Mouse (Mus musculus) cerebellum, adult (tissue): ENCODE data around the gene Tdpoz5.
"Not testable (repeated sequence)": the region's sequence is repeated elsewhere in the genome, so short reads cannot be mapped to it uniquely, and the experiment has no call there.

Experiments used
- ATAC-seq: cut with Nextera tagmentation; 2 replicates; pipeline ENCODE4 v1.9.2; 2017; ENCODE audit warnings: mild to moderate bottlenecking, moderate library complexity, mixed read lengths; ENCODE audit not compliant: insufficient number of reproducible peaks, low FRiP score, low TSS enrichment

The Tdpoz5 gene

DNA sequence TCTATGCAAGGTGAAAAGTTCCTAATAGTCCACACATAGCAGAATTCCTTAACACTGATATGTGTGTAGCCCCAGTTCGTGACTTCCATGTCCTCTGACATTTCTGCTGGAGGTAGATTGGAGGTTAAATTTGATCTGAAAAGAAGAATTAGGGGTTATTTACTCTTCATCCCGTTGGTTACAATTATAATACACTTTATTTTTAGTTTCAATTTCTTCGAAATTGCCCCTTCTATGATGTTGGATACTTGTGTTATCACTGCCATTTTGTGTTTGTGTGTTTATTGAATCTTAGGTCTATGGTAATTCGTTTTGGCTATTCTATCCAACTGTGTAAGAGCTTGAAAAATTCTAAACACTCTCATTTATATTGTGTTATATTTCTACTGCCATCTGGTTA lies at the start of gene Tdpoz5:
Gene Tdpoz5 (minus strand): TSS at position 101 of the 400 bp plus-strand sequence.
- not testable (repeated sequence) for ATAC-seq

DNA sequence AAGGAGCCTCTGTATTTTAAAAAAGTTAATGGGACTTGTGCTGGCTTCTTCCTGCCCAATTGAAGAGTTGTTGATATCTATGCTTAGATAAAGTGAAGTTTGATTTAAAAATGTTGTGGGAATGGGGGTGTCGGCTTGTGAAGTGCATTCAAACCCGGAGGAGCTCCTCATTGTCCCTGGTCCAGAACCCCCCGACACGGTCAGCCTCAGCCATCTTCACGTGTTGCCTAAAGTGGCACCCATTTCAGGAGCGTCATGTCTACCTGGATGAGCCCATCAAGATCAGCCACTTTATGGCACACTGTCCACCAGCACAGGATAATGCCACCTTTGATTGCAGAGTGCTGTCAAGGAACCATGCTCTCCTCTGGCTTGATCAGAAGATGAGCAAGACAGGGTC lies 7.8 kb upstream of the Tdpoz5 start:
- not testable (repeated sequence) for ATAC-seq

DNA sequence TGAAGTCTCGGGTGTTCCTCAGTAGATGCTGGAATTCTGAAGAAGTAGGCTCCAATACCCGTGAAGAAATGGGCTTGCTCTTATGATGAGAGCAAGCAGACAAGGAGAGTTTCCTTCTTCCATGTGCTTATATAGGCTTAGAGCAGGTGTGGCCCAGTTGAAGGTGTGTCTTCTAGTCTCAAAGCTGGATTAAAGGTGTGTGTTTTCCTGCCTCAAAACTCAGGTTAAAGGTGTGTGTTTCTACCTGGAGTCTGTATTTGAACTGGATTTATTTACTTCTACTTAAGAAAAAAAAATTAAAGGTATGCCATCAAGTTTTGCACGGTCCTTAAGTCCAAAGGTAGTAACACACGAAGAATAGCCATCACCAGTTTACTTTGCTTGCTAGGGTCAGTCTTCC lies 17.7 kb downstream of the Tdpoz5 start, which contains the start of gene Gm9117:
Gene Gm9117 (minus strand): TSS at position 101 of the 400 bp plus-strand sequence.
- not testable (repeated sequence) for ATAC-seq

DNA sequence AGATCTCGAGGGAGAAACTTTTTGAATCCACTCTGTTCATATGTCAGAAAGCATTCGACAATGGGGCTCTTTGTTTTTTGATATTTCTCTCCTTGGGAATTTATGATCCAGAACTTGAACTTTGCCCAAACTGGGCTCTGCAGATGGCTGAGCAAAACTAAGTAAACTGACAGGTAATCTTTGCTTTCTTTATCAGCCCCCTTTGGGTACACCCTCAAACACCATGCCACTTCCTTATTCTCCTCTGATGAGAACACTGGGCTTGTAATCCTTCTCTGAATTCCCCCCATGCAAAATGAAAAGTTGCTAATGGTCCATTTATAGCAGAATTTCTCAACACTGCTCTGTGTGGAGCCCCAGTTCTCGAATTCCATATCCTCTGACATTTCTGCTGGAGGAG lies 22.7 kb downstream of the Tdpoz5 start:
- ATAC-seq = not testable (repeated sequence)
